Mouse (Mus musculus): ENCODE measurements at regions not wholly inside any gene's neighbourhood (a gene's known extent, or its start where the extent isn't known, plus 50 kb on each side); places are given as distances from the start of the nearest gene placed in this dataset.

DNA sequence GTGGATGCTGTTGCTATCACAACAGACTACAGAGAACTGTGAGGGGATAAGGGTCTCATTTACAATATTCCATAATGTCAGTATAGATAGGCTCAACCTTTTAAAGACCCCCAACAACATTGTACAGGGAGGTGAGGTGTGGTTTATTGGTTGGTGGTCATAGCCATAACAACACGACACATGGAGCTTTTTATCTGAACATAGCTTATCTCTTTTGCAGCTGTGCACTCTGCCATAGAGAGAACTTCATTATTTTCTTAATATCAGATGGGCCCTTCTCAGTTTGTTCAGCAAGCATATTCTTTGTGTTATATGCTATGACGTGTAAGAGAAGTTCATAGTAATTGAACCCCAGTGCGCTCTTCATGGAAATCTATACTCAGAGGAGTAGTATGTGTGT, 1124.4 kb upstream of the 2610301B20Rik start:
- no peak for TF ChIP-seq CTCF (IDR thresholded peaks at IDR 0.05; ENCODE audit: control insufficient read depth, insufficient read depth, low read length)
- no peak for TF ChIP-seq POLR2A (IDR thresholded peaks at IDR 0.05; ENCODE audit: borderline replicate concordance, control insufficient read depth, low read depth, low read length)

Data from bone marrow, adult 2 months (tissue).